Mouse (Mus musculus) heart, adult 2 months (tissue): ENCODE results near the gene Akap2.

Experiments used
- CTCF ChIP-seq: fragments of 200-600 bp; IDR thresholded peaks from 2 replicates; pipeline ENCODE4 v1.8.1; 2022; ENCODE audit warnings: antibody characterized with exemption, mild to moderate bottlenecking, moderate library complexity
- EP300 ChIP-seq: fragments of 200-500 bp; IDR thresholded peaks from 2 replicates; pipeline ENCODE4 v1.6.1; 2011; ENCODE audit warnings: low read depth, low read length, control low read depth; ENCODE audit not compliant: insufficient read depth
- POLR2A ChIP-seq: fragments of 200-500 bp; IDR thresholded peaks from 2 replicates; pipeline ENCODE4 v1.6.1; 2011; ENCODE audit warnings: mild to moderate bottlenecking, low read depth, low read length, control low read depth; ENCODE audit not compliant: insufficient read depth

- TF ChIP-seq CTCF (no peak), EP300 (no peak), POLR2A (no peak)
Measured at GRCm38 (mm10) chr4:57686736-57687135, 30.7 kb upstream of the Akap2 start.
